Mouse (Mus musculus): ENCODE results near the gene Gm4353.
"Not testable (repeated sequence)": the region's sequence is repeated elsewhere in the genome, so short reads cannot be mapped to it uniquely, and the experiment has no call there.

Gene Gm4353

DNA sequence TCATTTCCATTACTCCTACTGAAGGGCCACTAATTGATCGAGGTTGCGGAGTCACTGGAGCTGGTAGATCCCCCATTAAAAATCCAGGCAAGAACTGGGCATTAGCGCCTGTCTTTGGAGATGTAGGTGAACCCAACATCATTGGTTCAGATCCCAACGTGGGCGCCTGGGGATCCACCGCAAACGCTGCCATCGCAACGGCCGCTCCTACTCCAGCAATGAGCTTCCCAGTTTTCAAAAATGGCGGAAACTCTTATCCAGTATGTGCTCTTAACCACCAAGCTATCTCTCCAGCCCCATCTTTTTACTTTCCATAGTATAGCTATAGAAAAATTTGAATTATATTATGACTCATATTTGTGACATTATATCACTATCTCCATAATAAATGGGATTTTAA is at the start of gene Gm4353:
Gm4353 (minus strand) TSS at position 270 of the 400 bp plus-strand sequence.
- DNase-seq: not testable (repeated sequence)

DNA sequence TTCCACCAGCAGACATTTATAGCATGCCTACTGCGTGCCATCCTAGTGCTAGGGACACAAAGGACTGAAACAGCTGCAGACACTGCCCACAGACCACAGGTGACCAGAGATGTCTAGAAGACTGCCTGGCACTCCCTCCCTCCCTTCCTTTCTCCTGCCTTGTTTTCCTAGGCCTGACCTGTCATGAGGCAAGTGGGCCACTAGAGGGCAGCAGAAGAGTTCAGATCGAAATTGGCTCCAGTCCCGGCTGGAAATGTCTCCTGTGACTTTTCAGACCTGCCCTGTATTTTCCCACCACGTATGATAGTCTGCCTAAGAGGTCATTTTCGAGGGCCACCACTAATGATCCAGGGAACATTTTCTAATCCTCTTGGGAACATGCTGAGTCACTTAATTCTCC is 47.6 kb upstream of the Gm4353 start:
- peak; percentile 25 to 56 for DNase-seq

DNA sequence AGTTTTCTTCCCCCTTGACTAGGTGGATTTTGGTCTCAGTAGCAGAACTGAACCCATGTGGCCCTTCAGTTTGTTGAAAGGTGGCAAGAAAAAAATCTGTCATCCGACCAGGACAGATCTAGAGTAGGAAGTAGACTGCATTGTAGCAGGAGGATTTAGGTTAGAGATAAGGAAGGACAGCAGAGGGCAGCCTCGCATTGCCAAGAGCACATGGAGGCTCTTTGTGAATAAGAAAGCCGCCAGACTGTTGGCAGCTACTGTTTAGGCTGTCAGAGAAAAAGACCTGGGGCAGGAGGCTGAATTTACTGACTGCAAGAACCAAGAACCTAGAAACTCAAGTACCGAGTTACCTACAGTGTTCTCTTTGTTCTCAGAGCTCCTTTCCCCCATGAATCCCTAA is 47.0 kb upstream of the Gm4353 start:
- DNase-seq: no peak

DNA sequence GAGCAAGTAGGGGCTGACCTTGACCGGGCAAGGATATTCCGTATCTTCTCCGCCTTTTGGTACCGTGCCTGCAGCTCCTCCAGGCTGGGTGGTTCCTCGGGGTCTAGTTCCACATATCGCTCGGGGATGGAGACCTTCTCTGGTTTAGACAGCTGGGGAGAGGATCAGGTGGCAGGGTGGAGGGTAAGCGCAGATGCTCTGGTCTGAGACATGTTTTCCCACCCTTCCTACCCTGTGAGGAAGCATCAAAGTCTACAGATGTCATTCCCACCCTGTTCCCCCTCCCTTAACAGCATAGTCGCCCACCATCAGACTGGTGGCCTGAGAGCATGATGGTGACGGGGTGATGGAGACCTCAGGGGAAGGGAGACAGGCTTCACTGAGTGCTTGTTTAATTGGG is 44.9 kb upstream of the Gm4353 start:
- DNase-seq: no peak

DNA sequence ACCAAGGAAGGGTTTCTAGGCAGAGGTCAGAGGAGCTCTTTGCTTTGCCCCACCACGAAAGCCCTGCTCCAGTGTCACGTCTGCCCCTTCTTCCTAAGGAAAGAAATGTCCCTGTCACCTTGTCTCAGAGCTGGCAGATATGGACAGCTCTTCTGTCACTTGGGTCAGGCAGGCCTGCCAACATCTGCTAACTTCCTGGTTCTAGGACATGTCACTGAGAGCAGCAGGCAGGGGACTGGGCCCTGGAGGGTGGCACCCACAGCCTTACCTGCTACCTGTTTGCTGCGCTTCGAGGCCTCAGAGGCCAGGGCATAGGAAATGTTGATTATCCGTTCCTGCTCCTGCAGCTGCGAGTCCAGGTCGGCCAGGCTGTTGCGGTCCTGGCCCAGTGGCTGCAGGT is 43.9 kb upstream of the Gm4353 start:
- no peak for DNase-seq

DNA sequence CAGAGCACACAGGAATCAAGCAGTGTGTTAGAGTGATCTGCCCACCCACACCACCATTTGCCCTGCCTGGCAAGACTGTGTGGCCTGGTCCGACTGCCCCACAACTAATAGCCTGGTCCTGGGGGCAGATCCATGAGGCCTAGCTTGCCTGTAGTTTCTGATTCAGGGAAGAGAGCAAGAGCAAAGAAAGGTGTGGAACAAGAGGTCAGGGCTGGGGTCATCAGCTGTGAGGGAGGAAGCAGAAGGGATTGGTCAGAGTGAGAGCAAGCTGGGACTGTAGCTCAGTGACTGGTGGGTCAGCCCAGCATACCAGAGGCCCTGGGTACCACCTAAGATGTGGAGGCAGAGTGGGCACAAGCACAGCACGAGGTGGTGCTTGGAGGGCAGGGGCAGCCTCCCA is 42.6 kb upstream of the Gm4353 start:
- DNase-seq: no peak

DNA sequence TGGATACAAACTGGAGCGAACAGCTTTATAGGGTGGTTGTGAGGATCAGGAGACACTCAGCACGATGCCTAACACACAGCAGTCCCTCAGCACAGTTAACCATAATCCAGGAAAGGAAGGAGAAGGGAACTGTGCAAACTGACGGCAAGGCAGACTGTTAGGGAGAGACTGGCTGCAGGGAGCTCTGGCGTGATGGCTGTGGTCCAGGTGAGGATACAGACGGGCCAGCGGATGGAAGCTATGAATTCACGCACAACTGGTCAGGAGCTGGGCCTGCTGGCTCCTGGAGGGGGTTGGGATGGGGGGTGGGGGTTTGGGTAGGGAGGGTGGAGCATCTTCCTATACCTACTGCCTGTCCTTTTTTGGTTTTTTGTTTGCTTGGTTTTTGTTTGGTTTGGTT is 41.2 kb upstream of the Gm4353 start:
- no peak for DNase-seq

DNA sequence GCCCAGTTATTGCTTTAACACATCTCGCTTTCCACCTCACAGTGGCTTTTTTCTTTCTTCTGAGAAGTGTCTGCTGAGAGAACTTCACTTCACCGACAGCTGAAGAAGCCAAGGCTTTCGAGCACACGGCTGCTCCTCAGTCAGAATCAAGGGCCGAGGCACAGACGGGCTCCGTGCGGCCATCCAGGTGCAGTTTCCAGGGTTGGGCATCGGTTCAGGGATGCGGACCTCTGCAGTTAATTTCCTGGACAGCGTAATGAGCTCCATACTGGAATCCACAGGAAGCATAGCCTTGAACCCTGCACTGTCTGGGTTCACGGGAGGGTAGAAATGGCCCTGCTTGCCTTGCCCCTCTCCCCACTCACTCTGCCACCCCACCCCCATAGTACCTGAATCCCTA is 39.6 kb upstream of the Gm4353 start:
- no peak for DNase-seq

DNA sequence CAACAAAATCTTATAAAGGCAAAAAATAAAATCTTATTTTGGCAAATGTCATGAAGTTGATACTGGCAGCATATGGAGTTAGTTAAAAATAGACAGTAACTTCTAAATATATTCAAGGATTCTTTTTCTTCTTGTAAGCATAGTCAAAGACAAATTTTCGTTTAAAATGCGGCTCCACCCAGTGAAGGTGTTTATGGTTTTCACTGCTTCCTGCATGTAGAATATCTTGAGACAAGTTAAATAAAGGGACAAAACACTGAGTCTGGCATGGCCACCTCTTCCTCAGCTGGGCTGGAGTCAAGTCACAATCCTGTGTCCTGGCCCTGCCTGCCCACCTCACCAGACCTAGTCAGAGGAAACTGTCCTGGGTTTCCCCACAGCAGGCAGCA is 39.2 kb upstream of the Gm4353 start:
- DNase-seq: no peak

DNA sequence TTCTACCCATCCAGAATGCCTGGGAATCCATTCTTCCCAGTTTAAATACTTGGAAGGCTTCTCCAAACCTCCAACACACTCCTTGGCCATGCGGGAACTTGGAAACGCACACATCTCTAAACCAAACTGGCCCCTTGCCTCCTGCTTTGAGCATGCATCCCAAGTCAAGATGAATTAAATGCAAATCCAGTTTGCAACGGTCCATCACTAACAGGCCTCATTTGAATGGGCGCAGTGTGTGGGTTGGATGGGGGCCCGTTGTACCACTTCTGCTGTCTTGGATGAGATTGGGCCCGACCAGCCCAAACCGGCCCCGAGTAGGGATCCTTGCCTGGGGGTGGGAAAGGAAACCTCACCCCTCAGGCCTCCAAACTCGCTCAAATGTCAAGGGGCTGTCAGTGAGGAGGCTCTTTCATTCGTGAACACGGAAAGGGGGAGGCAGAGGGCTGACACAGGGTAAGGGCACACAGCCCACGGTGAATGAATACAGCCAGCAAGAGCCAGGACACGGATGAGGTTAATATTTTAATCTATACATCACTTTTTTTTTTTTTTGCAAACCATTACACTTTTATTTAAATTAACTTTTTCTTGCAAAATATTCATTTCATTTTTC is 38.7 kb upstream of the Gm4353 start:
- no peak for DNase-seq

DNA sequence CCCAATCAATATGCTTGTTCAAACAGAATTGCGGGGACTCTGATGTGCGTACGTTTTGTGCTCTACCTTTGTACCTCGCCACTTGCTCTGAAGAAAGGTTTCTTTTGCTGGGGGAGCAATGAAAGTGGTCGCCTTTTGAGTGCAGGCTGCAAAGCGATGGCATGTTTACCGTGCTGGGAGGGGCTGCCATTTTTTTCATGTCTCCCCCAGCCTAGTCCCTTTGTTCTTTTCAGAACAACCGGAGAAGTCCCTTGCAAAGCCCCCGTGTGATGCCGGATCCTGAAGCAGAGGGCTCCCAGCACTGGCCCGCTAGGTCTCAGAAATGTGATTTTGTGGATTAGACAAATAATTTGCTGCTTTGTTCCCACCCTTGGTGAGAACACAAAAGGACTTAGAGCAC is 36.8 kb upstream of the Gm4353 start:
- no peak for DNase-seq

DNA sequence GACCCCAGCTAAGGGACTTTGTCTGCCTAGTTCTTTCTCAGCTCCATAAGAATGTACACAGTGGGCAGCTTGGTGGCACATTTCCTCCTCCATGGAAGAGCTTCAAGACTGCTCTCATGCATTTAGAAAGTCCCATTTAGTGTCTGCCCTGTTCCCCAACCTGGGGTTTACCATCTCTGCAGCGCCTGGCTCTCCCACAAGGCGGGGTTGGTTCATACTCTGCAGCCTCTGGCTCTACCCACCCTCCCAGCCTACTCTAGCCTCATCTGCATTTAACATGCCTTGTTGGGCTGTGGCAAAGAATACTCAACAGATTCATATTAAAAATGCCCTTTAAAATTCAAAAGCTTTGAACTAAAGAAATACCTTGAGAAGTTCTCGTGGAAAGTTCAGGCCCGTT is 36.3 kb upstream of the Gm4353 start:
- no peak for DNase-seq

DNA sequence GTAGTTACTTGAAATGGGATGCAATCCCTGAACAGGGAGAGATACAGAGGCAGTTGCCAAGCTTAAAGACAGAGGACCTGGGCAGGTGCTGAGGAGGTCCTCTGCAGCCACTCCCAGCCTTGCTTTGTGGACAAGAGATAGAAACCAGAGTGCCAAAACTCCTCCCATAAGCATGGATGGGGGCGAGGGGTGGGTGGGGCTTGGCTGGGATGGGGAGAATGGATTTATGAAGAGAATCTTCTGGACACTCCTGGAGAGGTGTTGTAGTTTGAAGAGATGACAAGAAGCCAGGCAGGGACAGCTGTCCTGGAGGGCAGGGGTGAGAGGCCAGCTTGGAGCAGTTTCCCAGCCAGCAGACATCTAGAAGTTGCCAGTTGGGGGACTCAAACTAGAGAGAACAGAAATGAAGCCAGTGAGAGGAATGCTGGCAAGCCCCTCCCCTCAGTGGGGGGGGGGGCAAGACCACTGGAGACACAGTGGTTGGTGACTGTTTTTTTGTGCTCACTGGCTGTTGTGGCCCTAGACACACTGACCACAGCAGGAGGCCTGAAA is 34.9 kb upstream of the Gm4353 start:
- no peak for DNase-seq

DNA sequence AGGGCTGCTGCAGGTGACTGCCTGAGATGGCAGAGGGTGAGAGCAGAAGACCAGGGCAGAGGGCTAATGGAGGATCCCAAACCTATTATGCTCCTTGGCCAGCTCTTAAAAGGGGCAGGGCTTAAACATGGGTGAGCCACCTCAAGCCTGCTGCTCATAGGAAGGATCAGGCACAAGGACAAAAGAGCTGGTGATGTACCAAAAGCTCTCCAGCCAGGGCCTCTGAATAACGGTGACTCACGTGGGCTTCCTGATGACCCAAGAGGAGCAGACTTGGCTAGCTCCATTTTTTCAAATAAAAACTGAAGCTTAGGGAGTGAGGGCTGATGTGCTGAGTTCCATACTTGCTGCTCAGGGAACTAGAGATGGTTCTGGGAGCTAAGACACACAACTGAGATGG is 31.6 kb upstream of the Gm4353 start:
- no peak for DNase-seq

DNA sequence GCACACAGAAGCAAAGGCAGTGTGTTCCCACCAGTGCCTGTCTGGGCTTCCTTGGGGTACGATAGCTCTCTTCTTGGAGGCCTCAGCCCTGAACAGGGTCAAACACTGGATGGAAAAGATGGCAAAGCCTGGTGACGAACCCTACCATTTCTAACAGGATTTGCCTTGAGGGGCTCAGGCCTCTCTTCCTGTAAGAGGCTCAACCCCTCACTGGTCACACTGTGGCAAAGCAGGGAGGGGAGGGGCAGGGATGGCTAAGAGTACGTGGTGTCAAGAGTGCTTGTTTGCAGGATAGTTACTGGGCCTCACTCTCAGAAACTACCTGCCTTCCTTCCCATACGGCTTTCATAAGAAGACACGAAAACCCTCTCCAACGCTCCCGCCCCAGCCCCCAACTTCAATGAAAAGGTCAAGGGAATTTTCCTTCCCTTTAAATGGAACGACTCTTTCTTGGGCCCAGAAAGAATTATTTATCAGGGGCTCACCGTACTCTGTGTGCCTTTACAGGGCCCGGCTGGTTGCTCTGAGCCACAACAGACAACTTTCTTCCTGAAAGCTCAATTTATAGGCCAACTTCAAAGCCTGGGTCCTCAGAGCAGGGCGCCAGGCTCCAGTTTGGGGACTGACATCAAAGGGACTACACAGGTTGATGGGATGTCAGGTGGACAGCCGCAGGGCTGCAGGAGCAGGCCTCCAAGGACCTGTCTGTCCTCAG is 30.9 kb upstream of the Gm4353 start:
- no peak for DNase-seq

DNA sequence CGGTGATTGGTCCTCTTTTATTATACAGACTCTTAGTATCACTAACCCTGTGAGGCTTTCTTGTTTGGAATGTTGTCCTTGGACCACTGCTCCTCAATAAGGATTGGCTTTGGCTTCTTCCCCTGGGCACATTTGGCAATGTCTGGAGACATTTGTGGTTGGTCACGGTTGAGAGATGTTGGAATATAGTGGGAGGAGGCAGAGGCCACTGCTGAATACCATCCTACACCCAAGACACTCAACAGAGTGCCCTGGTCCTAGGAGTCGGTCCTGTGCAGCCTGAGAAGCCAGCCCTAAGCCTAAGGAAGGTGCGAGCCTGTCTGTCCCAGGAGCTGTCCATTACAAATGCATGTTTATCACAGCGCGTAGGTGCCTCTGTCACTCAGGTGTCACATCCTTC is 27.1 kb upstream of the Gm4353 start:
- no peak for DNase-seq

DNA sequence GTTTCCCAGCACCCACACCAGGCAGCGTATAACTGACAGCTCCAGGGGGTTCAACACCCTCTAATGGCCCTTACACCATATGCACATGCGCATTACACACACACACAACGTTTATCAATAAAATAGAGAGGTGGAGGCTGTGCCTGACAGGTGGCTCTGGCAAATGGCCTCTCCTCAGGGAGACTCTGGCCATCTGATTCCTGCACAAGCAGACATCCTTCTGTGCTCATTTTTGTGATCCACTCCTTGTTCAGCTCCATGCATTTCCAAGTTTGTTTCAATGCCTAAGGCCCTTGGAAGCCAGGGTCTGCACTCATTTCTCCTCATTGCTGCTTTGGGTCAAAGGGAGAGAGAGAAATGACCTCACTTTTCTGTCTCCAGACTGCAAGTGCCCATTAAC is 26.2 kb upstream of the Gm4353 start:
- DNase-seq: no peak

DNA sequence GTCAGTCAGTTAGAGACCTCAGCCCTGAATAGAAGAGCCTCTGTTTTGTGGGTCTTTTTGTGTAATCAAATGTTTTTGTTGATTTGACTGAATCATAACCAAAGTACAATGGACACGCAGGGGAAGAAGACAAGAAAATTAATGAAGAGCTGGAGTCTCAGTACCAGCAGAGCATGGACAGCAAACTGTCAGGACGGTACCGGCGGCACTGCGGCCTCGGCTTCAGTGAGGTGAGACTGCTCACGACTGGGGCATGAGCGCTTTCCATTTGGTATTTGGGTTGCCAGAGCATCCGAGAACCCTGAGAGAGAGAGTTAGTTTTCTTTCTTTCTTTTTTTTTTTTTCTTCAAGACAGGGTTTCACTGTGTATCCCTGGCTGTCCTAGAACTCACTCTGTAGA is 18.7 kb upstream of the Gm4353 start:
- no peak for DNase-seq

DNA sequence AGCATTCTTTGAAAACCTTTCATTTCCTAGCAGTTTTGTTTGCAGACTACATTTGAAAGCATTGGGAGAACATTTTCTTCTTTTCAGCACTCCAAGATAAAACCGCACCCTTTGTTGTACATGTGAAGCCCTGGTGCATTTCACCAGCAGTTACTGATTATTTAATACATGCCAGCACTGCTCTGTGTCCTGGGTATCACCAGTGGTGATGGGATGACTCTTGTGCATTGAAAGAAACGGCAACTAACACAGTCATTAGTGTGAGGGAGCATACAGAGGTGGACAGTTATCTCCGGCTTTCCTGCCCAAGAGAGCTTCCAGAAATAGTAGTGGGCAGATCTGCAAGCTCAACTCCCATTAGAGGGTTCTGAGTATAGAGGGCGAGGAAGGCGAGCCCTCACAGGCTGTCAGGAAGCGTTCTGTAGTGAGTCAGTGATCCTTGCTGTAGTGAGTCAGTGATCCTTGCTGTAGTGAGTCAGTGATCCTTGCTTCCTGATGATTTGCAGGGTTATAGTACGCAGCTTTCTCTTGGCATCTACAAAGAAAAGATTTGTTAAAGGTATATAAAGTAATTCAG is 15.6 kb upstream of the Gm4353 start:
- no peak for DNase-seq

DNA sequence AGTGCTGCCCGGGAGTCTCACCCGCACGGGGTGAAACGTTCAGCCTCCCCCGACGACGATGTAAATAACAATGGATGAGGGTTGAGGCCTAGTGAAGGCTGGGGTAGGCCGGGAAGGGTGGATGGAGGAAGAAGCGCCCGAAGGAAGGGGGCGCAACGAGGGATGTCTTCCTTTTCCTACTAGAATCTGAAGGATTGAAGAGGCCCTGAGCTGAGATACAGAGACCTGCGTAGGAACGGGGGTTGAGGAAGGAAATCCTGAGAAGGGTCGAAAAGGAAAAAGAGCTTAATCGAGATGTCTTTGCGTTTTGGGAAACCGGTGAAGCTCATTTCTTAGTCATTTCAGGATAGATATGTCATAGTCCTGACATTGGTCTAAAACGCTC is 9.0 kb upstream of the Gm4353 start:
- DNase-seq: no peak

DNA sequence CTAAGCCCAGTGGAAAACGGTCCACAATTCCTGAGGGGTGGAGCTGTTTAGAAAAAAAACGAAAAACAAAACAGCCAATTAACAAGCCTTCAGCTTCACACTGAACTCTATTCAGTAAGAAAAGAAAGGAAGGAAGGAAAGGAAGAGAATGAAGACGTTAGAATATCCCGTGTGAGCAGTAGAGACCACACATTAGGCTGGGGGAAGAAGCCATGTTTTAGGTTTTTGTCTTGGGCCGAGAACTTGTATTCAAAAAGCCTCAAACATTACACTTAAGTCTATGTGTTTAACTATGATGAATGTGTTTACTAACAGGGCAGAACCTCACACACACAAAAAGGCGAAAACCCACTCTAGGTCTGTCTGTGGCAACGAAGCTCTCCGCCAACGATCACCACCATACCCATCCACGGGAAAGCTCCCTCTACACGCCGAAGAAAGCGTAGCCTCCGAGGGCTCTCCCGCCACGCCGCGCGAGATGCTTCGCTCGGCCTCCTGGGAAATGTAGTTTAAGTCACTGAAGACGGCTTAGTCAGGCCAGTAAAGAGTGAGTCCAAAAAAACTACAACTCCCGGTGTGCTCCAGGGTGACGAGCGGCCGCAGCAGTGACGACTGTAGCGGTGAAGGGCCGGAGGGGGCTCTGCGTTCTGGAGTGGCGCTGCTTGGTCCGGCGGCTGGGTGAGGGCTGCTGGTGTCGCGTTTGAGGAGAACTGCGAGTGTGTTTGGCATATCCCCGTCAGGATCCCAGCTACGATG is 8.5 kb upstream of the Gm4353 start:
- DNase-seq: peak; percentile 86 to 89

DNA sequence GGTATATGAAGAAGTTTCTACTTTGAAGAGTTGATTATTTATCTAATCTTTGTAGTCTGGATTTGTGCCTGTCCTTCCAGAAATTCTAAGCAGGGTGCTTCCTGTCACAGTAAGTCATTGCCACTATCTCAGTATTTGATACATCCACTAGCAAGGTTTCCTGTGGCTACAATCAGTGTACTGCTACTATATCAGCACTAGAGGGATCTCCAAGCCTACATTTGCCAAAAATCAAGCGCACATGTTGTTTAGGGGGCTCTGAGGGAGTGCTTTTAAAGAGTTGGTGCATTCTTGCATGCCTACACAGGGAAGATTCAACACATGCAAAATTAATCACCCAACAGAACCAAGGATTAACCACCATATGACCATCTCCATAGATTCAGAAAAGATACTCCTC is 23.7 kb downstream of the Gm4353 start:
- no peak for DNase-seq

DNA sequence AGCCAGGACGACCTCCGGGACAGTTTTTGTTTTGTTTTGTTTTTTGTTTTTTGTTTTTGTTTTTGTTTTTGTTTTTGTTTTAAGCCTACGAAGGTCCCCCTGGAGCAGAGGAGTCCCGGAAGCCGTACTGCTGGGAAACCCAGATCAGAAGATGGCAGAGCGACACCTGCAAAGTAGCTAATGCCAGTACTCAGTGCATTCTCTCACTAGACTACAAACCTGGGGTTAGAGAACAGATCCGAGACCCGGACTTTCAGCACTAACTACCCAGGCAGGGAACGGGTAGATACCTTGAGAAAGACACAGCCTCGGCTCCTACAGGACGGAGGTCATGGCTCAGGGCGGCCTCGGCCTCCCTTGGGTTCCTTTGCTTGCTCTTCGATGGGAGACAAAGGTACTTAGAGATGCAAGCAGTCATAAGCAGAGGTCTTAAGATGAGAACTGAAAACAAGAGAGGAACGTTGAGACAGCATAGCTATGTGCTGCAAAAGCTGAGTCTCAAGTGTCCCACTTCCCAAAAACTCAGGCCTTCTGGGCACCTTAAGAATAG is 43.9 kb downstream of the Gm4353 start:
- no peak for DNase-seq

All from spleen, adult 18-20 months (tissue).